Mouse (Mus musculus) hindbrain, embryonic 10.5 days (tissue): ENCODE measurements around the gene Lypd6. TPM values are rescaled to one million over a fixed set of nuclear protein-coding genes. Genes with fewer than 3 reads are reported as not detected.

Experiments
- DNase-seq: peaks from one replicate; pipeline ENCODE4 v3.0.0-alpha.2; 2017; ENCODE audit warnings: low spot score
- H3K27ac ChIP-seq: fragments of 300-500 bp; sonication (generic); 2 replicates; pipeline ENCODE4 v1.5.1; 2016; ENCODE audit warnings: mild to moderate bottlenecking, moderate library complexity
- H3K27me3 ChIP-seq: fragments of 300-500 bp; sonication (generic); 2 replicates; pipeline ENCODE4 v1.6.1; 2016; ENCODE audit warnings: mild to moderate bottlenecking; ENCODE audit not compliant: poor library complexity, insufficient read depth, severe bottlenecking
- H3K36me3 ChIP-seq: fragments of 300-500 bp; sonication (generic); 2 replicates; pipeline ENCODE4 v1.6.1; 2016; ENCODE audit warnings: mild to moderate bottlenecking, moderate library complexity
- H3K4me1 ChIP-seq: fragments of 300-500 bp; sonication (generic); replicated peaks from 2 replicates; pipeline ENCODE4 v1.6.1; 2016; ENCODE audit warnings: mild to moderate bottlenecking
- H3K4me3 ChIP-seq: fragments of 300-500 bp; sonication (generic); 2 replicates; pipeline ENCODE4 v1.5.1; 2016; ENCODE audit warnings: mild to moderate bottlenecking, moderate library complexity
- H3K9me3 ChIP-seq: fragments of 300-500 bp; sonication (generic); 2 replicates; pipeline ENCODE4 v1.6.1; 2016; ENCODE audit warnings: mild to moderate bottlenecking, moderate library complexity
- WGBS: fragments of 180-500 bp; shearing (Covaris S2); methylation state at CpG from one replicate; pipeline ENCODE4 v1.1.7; 2016; 5-methylcytosine and 5-hydroxymethylcytosine counted together
- polyA plus RNA-seq: library from polyadenylated mRNA; unstranded; fragments of >200 nt; fragmentation: Nextera tagmentation; extraction: Ambion mirVana; gene quantifications from 2 replicates; pipeline ENCODE4 v1.2.1, GENCODE M21; 2016

Lypd6 gene
- polyA plus RNA-seq, 1 experiment from 2014 or later, result 4.0 TPM

DNA sequence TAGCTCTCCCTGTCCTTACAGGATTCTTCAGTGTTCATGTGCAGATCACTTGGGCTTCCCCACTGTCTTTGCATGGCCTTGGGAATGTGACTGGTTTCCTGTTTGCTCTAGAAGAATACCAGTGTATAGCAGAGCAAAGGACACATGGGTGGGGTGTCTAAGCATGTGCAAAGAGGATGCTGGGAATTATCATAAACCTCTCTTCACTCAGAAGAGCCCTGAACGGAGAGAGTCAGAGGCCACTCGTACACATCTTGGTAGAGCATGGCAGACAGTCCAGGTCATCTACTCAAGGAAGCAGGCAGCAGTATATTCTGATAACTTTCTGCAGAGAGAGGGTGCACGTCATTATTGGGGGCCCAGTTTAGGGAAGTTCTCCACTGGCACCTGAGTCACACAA is 122.6 kb downstream of the Lypd6 start:
- H3K4me1 ChIP-seq, result peaks cover 5% of the 10 kb centered on the region; the same call in 1 of the 2 replicates
- WGBS, result 95% methylated on average over 3 of the region's 3 CpGs
- H3K27ac ChIP-seq, result no peak overlapping the region
- no peaks in the 10 kb centered on the region for H3K36me3 ChIP-seq
- H3K4me3 ChIP-seq, result no peak overlapping the region
- H3K9me3 ChIP-seq, result no peaks in the 10 kb centered on the region
- no peaks in the 10 kb centered on the region for H3K27me3 ChIP-seq
- DNase-seq, result no peak

- 89% methylated on average over 1 of the region's 1 CpGs for WGBS
- H3K27ac ChIP-seq, result no peak overlapping the region
- H3K4me1 ChIP-seq, result no peaks in the 10 kb centered on the region
- no peak overlapping the region for H3K4me3 ChIP-seq
- DNase-seq, result no peak
- H3K9me3 ChIP-seq, result no peaks in the 10 kb centered on the region
- no peaks in the 10 kb centered on the region for H3K36me3 ChIP-seq
- no peaks in the 10 kb centered on the region for H3K27me3 ChIP-seq
These were observed 130.5 kb downstream of the Lypd6 start for GRCm38 (mm10) chr2:50196681-50197080.

- no peaks in the 10 kb centered on the region for H3K36me3 ChIP-seq
- H3K27ac ChIP-seq, result no peak overlapping the region
- 74% methylated on average over 4 of the region's 4 CpGs for WGBS
- H3K4me1 ChIP-seq, result no peaks in the 10 kb centered on the region
- H3K9me3 ChIP-seq, result no peaks in the 10 kb centered on the region
- DNase-seq, result no peak
- no peak overlapping the region for H3K4me3 ChIP-seq
- no peaks in the 10 kb centered on the region for H3K27me3 ChIP-seq
These were observed 131.6 kb downstream of the Lypd6 start for GRCm38 (mm10) chr2:50197801-50198200.

- no peaks in the 10 kb centered on the region for H3K9me3 ChIP-seq
- no peaks in the 10 kb centered on the region for H3K4me1 ChIP-seq
- 60% methylated on average over 2 of the region's 2 CpGs for WGBS
- H3K4me3 ChIP-seq, result no peak overlapping the region
- no peak overlapping the region for H3K27ac ChIP-seq
- no peak for DNase-seq
- H3K27me3 ChIP-seq, result no peaks in the 10 kb centered on the region
- no peaks in the 10 kb centered on the region for H3K36me3 ChIP-seq
These were observed 134.3 kb downstream of the Lypd6 start for GRCm38 (mm10) chr2:50200541-50200940.

DNA sequence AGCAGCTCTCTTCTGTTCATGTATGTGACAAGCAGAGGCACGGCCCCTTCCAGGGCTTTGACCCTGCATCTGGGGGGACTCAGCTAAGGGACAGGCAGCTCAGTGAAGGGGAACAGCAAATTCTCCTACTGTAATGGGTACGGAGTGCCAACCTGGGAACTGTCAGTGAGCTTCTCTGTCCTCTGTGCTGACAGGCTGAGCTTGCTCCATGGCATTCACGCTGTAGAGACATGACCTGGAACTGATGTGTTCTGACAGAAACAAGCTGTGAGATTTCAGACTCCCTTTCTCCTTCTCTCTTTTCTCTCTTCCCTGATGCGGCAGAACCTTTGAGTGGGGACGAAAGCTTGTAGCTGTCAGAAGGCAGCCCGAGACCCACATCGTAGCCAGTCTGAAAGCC is 154.3 kb downstream of the Lypd6 start:
- H3K36me3 ChIP-seq, result no peaks in the 10 kb centered on the region
- no peaks in the 10 kb centered on the region for H3K4me1 ChIP-seq
- no peak overlapping the region for H3K4me3 ChIP-seq
- DNase-seq, result no peak
- no peaks in the 10 kb centered on the region for H3K27me3 ChIP-seq
- no peak overlapping the region for H3K27ac ChIP-seq
- no peaks in the 10 kb centered on the region for H3K9me3 ChIP-seq
- WGBS, result 82% methylated on average over 7 of the region's 7 CpGs

DNA sequence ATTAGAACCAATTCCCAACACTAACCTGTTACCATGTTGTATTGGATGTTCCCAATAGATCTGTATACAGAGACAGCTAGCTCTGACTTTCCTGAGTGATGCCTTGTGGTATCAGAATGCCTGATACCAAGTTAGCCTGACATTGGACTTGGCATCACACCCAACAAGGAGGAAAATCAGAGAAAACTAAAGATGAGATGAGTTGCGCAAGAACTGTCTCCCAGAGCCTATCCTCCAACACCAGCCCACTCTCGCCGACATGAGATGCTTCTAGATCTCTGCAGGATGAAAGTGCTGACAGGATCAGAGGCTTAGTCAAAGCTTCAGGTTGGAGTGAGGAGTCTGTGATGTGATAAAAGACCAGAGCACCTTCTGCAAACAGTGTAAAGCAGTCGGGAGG is 158.8 kb downstream of the Lypd6 start:
- 89% methylated on average over 4 of the region's 4 CpGs for WGBS
- Histone ChIP-seq H3K27ac (no peak overlapping the region), H3K36me3 (no peaks in the 10 kb centered on the region), H3K27me3 (no peaks in the 10 kb centered on the region), H3K4me3 (no peak overlapping the region), H3K9me3 (no peaks in the 10 kb centered on the region), H3K4me1 (no peaks in the 10 kb centered on the region)
- DNase-seq, result no peak

DNA sequence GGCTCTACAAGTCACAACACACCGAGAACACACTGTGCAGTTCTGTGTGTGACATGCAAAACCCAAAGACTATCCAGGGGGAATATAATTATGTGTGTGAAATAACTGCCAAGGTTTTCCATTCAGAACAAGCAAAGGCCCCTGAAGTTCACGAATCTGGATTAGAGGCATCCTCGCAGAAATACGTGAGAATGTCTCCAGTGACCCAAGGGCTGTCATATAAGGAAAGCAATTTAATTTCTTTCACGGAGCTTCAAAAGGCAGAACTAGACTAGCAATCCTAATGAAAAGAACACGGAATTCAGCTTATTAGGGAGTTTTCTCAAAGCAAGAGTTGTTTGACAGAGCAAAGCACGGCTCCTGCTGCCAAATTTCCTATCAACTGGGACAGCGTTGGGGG is 167.3 kb downstream of the Lypd6 start:
- Histone ChIP-seq H3K9me3 (peaks cover 5% of the 10 kb centered on the region; the same call in 1 of the 2 replicates), H3K4me1 (no peaks in the 10 kb centered on the region), H3K27me3 (no peaks in the 10 kb centered on the region), H3K36me3 (no peaks in the 10 kb centered on the region), H3K4me3 (no peak overlapping the region), H3K27ac (no peak overlapping the region)
- 83% methylated on average over 8 of the region's 8 CpGs for WGBS
- DNase-seq, result no peak

Other genes starting within 250 kb of the Lypd6 start
- 163 and 173 TPM in 2 replicates for gene Mmadhc, start 230.4 kb downstream of the Lypd6 start, polyA plus RNA-seq